Mouse (Mus musculus) spleen, adult 12 weeks (tissue): ENCODE data around the gene Lrfn2.

ENCODE experiments used
- DNase-seq: peaks from one replicate; pipeline ENCODE4 v3.0.0; 2022; ENCODE audit warnings: low spot score

The Lrfn2 gene

GRCm38 (mm10) chr17:48931621-48932405, at the start of gene Lrfn2:
Lrfn2 (plus strand) TSS chr17:48932379.
- no peak for DNase-seq

GRCm38 (mm10) chr17:48887472-48888385, 44.5 kb upstream of the Lrfn2 start:
- DNase-seq, result no peak

GRCm38 (mm10) chr17:48905286-48906040, 26.7 kb upstream of the Lrfn2 start:
- no peak for DNase-seq

- DNase-seq, result no peak
Observed at GRCm38 (mm10) chr17:48913437-48913836, 18.7 kb upstream of the Lrfn2 start.

GRCm38 (mm10) chr17:48917411-48917810, 14.8 kb upstream of the Lrfn2 start:
- DNase-seq, result no peak

GRCm38 (mm10) chr17:48918458-48918857, 13.7 kb upstream of the Lrfn2 start:
- no peak for DNase-seq

GRCm38 (mm10) chr17:48922905-48923304, 9.3 kb upstream of the Lrfn2 start:
- DNase-seq, result no peak

GRCm38 (mm10) chr17:48925426-48925825, 6.8 kb upstream of the Lrfn2 start:
- DNase-seq, result no peak

- no peak for DNase-seq
Observed at GRCm38 (mm10) chr17:48930994-48931393, 1.2 kb upstream of the Lrfn2 start.

- no peak for DNase-seq
Observed at GRCm38 (mm10) chr17:48932406-48932906, 277 bp downstream of the Lrfn2 start.

- DNase-seq, result no peak
Observed at GRCm38 (mm10) chr17:48932916-48933315, 737 bp downstream of the Lrfn2 start.

- no peak for DNase-seq
Observed at GRCm38 (mm10) chr17:48935201-48935600, 3.0 kb downstream of the Lrfn2 start.

- DNase-seq, result no peak
Observed at GRCm38 (mm10) chr17:48936445-48937141, 4.4 kb downstream of the Lrfn2 start.

- no peak for DNase-seq
Observed at GRCm38 (mm10) chr17:48938711-48939220, 6.6 kb downstream of the Lrfn2 start.

- no peak for DNase-seq
Observed at GRCm38 (mm10) chr17:48946315-48946714, 14.1 kb downstream of the Lrfn2 start.

GRCm38 (mm10) chr17:48946765-48947164, 14.6 kb downstream of the Lrfn2 start:
- no peak for DNase-seq

GRCm38 (mm10) chr17:48951250-48951649, 19.1 kb downstream of the Lrfn2 start:
- DNase-seq, result no peak

GRCm38 (mm10) chr17:48956033-48956631, 24.0 kb downstream of the Lrfn2 start:
- DNase-seq, result no peak

GRCm38 (mm10) chr17:48960161-48960698, 28.1 kb downstream of the Lrfn2 start:
- DNase-seq, result no peak

GRCm38 (mm10) chr17:48962646-48963045, 30.5 kb downstream of the Lrfn2 start:
- no peak for DNase-seq
